Mouse (Mus musculus) splenic B cell, adult 2 months (primary cell): Measurements from ENCODE around the gene Carm1.
"Not testable (repeated sequence)": the region's sequence is repeated elsewhere in the genome, so short reads cannot be mapped to it uniquely, and the experiment has no call there.

Experiments
- DNase-seq: peaks from one replicate; pipeline ENCODE4 v3.0.0-alpha.2; 2011; ENCODE audit warnings: low read depth, low spot score
- H3K27me3 ChIP-seq: 2 replicates; pipeline ENCODE4 v1.6.1; 2012; ENCODE audit warnings: mild to moderate bottlenecking, low read length, moderate library complexity, mixed read lengths; ENCODE audit not compliant: control insufficient read depth, poor library complexity, insufficient read depth, severe bottlenecking
- H3K36me3 ChIP-seq: 2 replicates; pipeline ENCODE4 v1.6.1; 2012; ENCODE audit warnings: mild to moderate bottlenecking, low read length, moderate library complexity, mixed read lengths; ENCODE audit not compliant: control insufficient read depth, poor library complexity, insufficient read depth, severe bottlenecking

The Carm1 gene

GRCm38 (mm10) chr9:21525142-21525936 is 21.4 kb upstream of the Carm1 start:
- peak; percentile 43 for DNase-seq
- Histone ChIP-seq H3K36me3 (peaks cover 5% of the 10 kb centered on the region), H3K27me3 (no peaks in the 10 kb centered on the region)

DNA sequence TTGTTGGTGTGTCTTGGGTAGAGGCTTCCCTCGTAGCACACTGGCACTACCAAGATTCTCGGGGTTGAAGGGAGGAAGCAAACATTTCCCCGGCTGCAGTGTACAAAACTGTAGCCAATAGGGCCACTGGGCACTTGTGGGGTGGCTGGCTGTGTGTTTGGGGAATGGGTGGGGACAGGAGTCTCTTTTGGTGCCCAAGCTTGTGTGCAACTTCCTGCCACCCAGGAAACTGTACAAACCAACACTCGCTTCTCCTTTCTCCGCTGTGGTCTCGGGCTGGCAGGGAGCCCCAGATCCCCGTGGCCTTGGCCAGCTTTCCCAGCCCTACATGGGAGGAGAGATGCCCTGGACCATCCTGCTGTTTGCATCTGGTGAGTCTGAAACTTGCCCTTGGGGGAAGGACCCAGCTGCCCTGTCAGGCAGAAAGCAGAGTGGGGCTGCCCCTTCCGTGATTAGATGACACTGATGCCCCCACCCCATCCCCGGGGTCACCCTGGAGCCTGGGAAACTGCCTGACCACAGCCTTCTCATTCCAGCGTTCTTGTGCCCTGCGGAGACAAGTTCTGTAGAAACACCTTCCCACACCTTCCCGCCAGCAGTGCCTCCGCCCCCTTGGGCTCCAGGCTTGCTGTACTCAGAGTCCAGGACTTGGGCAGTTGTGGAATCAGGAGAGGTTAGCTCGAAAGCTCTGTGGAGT is 20.6 kb upstream of the Carm1 start, which contains the start of gene AB124611:
Gene AB124611 (plus strand): TSS at position 240 of the 697 bp plus-strand sequence.
- DNase-seq = peak; percentile 64
- H3K36me3 ChIP-seq = peaks cover 7% of the 10 kb centered on the region
- H3K27me3 ChIP-seq = no peaks in the 10 kb centered on the region

GRCm38 (mm10) chr9:21526634-21526944 is 20.1 kb upstream of the Carm1 start:
- peaks cover 7% of the 10 kb centered on the region for H3K36me3 ChIP-seq
- no peaks in the 10 kb centered on the region for H3K27me3 ChIP-seq
- no peak for DNase-seq

GRCm38 (mm10) chr9:21527100-21527801 is 19.4 kb upstream of the Carm1 start:
- DNase-seq = no peak
- peaks cover 7% of the 10 kb centered on the region for H3K36me3 ChIP-seq
- H3K27me3 ChIP-seq = no peaks in the 10 kb centered on the region

DNA sequence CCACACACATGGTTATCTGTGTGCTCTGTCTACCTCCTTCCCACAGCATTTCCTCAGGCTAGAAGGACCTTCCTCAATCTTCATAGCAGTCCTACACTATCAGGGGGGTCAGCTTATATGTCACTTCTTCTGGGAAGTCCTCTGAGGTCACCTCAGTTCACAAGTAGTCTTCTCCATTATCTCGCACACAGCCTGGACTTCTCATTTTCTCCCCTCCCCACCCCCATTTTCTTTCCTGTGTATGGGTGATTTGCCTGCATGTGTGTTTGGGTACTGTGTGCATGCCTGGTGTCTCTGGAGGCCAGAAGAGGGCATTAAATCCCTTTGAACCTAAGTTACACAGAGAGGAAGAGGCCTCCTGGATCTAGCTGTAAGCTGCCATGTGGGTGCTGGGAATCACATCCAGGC is 18.8 kb upstream of the Carm1 start:
- no peaks in the 10 kb centered on the region for H3K27me3 ChIP-seq
- DNase-seq = peak; percentile 33
- peaks cover 7% of the 10 kb centered on the region for H3K36me3 ChIP-seq

- Histone ChIP-seq H3K36me3 (peaks cover 9% of the 10 kb centered on the region), H3K27me3 (no peaks in the 10 kb centered on the region)
- no peak for DNase-seq
These were observed 10.2 kb upstream of the Carm1 start for GRCm38 (mm10) chr9:21536501-21536900.

- Histone ChIP-seq H3K27me3 (no peaks in the 10 kb centered on the region), H3K36me3 (peaks cover 9% of the 10 kb centered on the region)
- no peak for DNase-seq
These were observed 9.7 kb upstream of the Carm1 start for GRCm38 (mm10) chr9:21537009-21537408.

GRCm38 (mm10) chr9:21539981-21540753 is 6.5 kb upstream of the Carm1 start:
- Histone ChIP-seq H3K36me3 (peaks cover 10% of the 10 kb centered on the region), H3K27me3 (no peaks in the 10 kb centered on the region)
- DNase-seq = no peak

- DNase-seq, H3K36me3 ChIP-seq, H3K27me3 ChIP-seq: not testable (repeated sequence)
These were observed 4.7 kb upstream of the Carm1 start for GRCm38 (mm10) chr9:21542001-21542400.

DNA sequence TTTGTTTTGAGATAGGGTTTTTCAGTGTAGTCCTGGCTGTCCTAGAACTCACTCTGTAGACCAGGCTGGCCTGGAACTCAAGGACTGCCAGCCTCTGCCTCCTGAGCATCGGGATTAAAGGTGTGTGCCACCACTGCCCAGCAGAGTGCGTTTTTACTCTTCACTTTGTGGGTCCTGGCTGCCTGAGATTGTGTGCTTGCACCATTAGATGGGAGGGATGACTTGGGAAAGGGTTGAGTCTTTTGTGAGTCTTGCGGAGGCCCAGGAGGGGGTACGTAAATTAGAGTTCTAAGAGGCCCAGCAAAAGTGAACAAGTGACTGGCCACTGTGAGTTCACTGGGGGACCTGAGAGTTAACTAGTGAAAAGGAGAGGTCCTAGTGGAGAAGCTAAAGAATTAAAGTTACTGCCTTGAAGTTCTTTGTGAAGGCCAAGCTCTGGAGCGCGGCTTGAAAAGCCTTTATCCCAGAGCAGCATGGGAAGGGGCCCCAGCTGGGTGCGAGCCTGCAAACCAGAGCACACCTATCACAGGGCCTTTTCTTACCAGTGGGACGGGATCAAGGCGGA is 1.3 kb upstream of the Carm1 start:
- Histone ChIP-seq H3K36me3 (peaks cover 4% of the 10 kb centered on the region; the same call in 1 of the 2 replicates), H3K27me3 (no peaks in the 10 kb centered on the region)
- no peak for DNase-seq

- peaks cover 4% of the 10 kb centered on the region; the same call in 1 of the 2 replicates for H3K36me3 ChIP-seq
- DNase-seq = peak; percentile 99
- H3K27me3 ChIP-seq = no peaks in the 10 kb centered on the region
These were observed 542 bp upstream of the Carm1 start for GRCm38 (mm10) chr9:21545916-21546788.

- Histone ChIP-seq H3K36me3 (peaks cover 4% of the 10 kb centered on the region; the same call in 1 of the 2 replicates), H3K27me3 (no peaks in the 10 kb centered on the region)
- DNase-seq = peak; percentile 68
These were observed 614 bp downstream of the Carm1 start for GRCm38 (mm10) chr9:21547075-21547941.

DNA sequence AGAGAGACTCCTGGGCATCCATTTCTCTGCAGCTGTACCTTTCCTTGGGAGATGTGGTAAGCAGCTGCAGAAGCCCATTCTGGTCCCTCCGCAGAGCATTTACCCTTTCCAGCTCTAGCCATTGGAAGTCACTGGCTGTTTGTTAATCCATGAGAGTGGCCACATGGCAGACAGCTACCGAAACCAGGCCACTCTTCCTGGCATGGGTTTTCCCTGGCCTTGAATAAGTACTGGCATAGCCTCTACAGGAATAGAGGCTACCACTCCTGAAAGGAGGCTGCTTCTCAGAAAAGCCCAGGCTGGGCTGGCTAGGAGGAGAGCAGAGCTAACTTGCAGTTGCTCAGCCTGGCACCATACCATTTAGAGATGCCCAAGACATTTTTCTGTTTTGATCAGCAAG is 4.4 kb downstream of the Carm1 start:
- no peak for DNase-seq
- no peaks in the 10 kb centered on the region; the same call in 1 of the 2 replicates for H3K36me3 ChIP-seq
- H3K27me3 ChIP-seq = no peaks in the 10 kb centered on the region
